Mouse (Mus musculus): ENCODE measurements around the gene Thra.
A peak's percentile ranks its signal among the peaks of the same experiment; 100 is the strongest.

The Thra gene

GRCm38 (mm10) chr11:98765421-98766309 is 25.2 kb downstream of the Thra start:
- DNase-seq (ENCODE audit: low spot score), result no peak

GRCm38 (mm10) chr11:98766346-98766745 is 25.9 kb downstream of the Thra start:
- no peak for DNase-seq (ENCODE audit: low spot score)

GRCm38 (mm10) chr11:98766816-98767215 is 26.4 kb downstream of the Thra start:
- DNase-seq (ENCODE audit: low spot score), result no peak

- DNase-seq (ENCODE audit: low spot score), result no peak
Observed at GRCm38 (mm10) chr11:98767276-98767675, 26.8 kb downstream of the Thra start.

GRCm38 (mm10) chr11:98767713-98768112 is 27.3 kb downstream of the Thra start:
- no peak for DNase-seq (ENCODE audit: low spot score)

- no peak for DNase-seq (ENCODE audit: low spot score)
Observed at GRCm38 (mm10) chr11:98768127-98769006, 27.9 kb downstream of the Thra start.

- no peak for DNase-seq (ENCODE audit: low spot score)
Observed at GRCm38 (mm10) chr11:98769007-98769954, 28.8 kb downstream of the Thra start.

GRCm38 (mm10) chr11:98770096-98770975 is 29.9 kb downstream of the Thra start:
- DNase-seq (ENCODE audit: low spot score), result no peak

GRCm38 (mm10) chr11:98771131-98771530 is 30.7 kb downstream of the Thra start:
- no peak for DNase-seq (ENCODE audit: low spot score)

GRCm38 (mm10) chr11:98771844-98772525 is 31.5 kb downstream of the Thra start:
- no peak for DNase-seq (ENCODE audit: low spot score)

GRCm38 (mm10) chr11:98772667-98773171 is 32.3 kb downstream of the Thra start:
- no peak for DNase-seq (ENCODE audit: low spot score)

GRCm38 (mm10) chr11:98773635-98774295 is 33.3 kb downstream of the Thra start:
- DNase-seq (ENCODE audit: low spot score), result peak; percentile 99

- DNase-seq (ENCODE audit: low spot score), result no peak
Observed at GRCm38 (mm10) chr11:98774582-98775347, 34.3 kb downstream of the Thra start, which contains the start of gene Nr1d1. Gene Nr1d1, minus strand, starts transcription at chr11:98775333.

GRCm38 (mm10) chr11:98775348-98776051 is 35.1 kb downstream of the Thra start:
- peak; percentile 99 for DNase-seq (ENCODE audit: low spot score)

- DNase-seq (ENCODE audit: low spot score), result no peak
Observed at GRCm38 (mm10) chr11:98776052-98776764, 35.8 kb downstream of the Thra start.

GRCm38 (mm10) chr11:98776843-98777590 is 36.6 kb downstream of the Thra start:
- no peak for DNase-seq (ENCODE audit: low spot score)

Measured in layer of hippocampus, adult 9-10 months (tissue).